Mouse (Mus musculus): ENCODE data around the gene Sox2.
A peak's percentile ranks its signal among the peaks of the same experiment; 100 is the strongest.

DNA sequence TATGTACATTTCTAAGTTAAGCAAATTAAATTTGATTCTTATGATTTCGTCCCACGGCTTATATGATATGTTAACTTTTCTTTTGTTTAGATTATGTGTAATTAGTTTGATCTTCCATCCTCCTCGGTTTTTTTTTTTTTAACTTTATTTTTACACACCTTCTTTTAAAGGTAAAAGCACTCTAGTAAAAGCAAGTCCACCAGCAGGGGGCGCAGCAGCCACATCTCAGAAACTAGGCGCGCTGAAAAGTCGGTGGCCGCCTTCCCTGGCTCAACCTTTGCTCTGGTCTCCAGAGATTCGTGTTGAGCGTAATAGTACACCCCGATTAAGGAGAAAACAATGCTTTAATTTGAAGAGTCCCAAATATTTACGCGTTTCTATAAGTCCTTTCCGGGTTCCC lies 2.5 kb upstream of the Sox2 start:
- TF ChIP-seq CTCF (conservative IDR thresholded peaks at IDR 0.05; ENCODE audit: insufficient read depth, insufficient read length, low read depth, low read length), result peak; percentile 64
- TF ChIP-seq POLR2A (IDR thresholded peaks at IDR 0.05; ENCODE audit: low read depth, low read length), result no peak

All from kidney, adult 2 months (tissue).